Mouse (Mus musculus) adrenal gland, adult 2 months (tissue): ENCODE measurements around the gene Fam3b. TPM values are rescaled to one million over a fixed set of nuclear protein-coding genes. Genes with fewer than 3 reads are reported as not detected.

Source experiments
- polyA plus RNA-seq: library from polyadenylated mRNA; depleted of rRNA; stranded (reverse); fragments of >200 nt; gene quantifications from 2 replicates; pipeline ENCODE4 v1.2.3, GENCODE M21; 2012; rRNA removed
- total RNA-seq, 2 experiments: library from RNA; stranded (reverse); gene quantifications; 2 replicates each; pipeline ENCODE4 v1.2.3; 2021

Fam3b gene
- total and polyA plus RNA-seq, 3 experiments, result not detected

Other genes starting within 250 kb of the Fam3b start
- gene Bace2, start 158.1 kb downstream of the Fam3b start, total RNA-seq, result 10 to 100 TPM; 13.4 to 26.0 TPM
- gene Bace2, start 158.1 kb downstream of the Fam3b start, polyA plus RNA-seq, result 3.5 and 4.6 TPM in 2 replicates
- 1 to 10 TPM; 2.2 to 2.7 TPM for gene Mx1, start 51.9 kb downstream of the Fam3b start, total RNA-seq
- 0.12 and 0.34 TPM in 2 replicates for gene Mx1, start 51.9 kb downstream of the Fam3b start, polyA plus RNA-seq
- under 1 TPM in 1 of 2 experiments, not detected in 1; 0.37 TPM for gene Tmprss2, start 96.4 kb upstream of the Fam3b start, total RNA-seq
- gene Tmprss2, start 96.4 kb upstream of the Fam3b start, polyA plus RNA-seq, result 0.29 TPM in 1 of 2 replicates, not detected in the other
- 1 to 10 TPM in 1 of 2 experiments, under 1 TPM in 1; 0.81 to 1.4 TPM for gene Ripk4, start 249.0 kb upstream of the Fam3b start, total RNA-seq
- gene Ripk4, start 249.0 kb upstream of the Fam3b start, polyA plus RNA-seq, result 0.09 and 0.31 TPM in 2 replicates